Mouse (Mus musculus): Measurements from ENCODE around the gene Scgb1b18.
"Not testable (repeated sequence)": the region's sequence is repeated elsewhere in the genome, so short reads cannot be mapped to it uniquely, and the experiment has no call there.

Scgb1b18 gene

GRCm38 (mm10) chr7:33185268-33185667 lies at the start of gene Scgb1b18:
TSS of gene Scgb1b18 (plus strand) at chr7:33185568.
- not testable (repeated sequence) for DNase-seq (ENCODE audit: low read depth in 1 of 2, low spot score in 2 of 2)

- not testable (repeated sequence) for DNase-seq (ENCODE audit: low read depth in 1 of 2, low spot score in 2 of 2)
These were observed 11.6 kb upstream of the Scgb1b18 start, which contains the start of gene Scgb2b18 for GRCm38 (mm10) chr7:33173764-33174163. TSS of gene Scgb2b18 (minus strand) at chr7:33173864.

Measured in monocyte, adult 2 months (primary cell).